Mouse (Mus musculus) hindbrain, embryonic 11.5 days (tissue): Measurements from ENCODE around the gene Gm49384. TPM values are rescaled to one million over a fixed set of nuclear protein-coding genes. Genes with fewer than 3 reads are reported as not detected.

ENCODE experiments used
- ATAC-seq: fragments of 200-750 bp; cut with Nextera tagmentation; 2 replicates; pipeline ENCODE4 v1.8.0; 2017; ENCODE audit warnings: mild to moderate bottlenecking, moderate TSS enrichment, moderate library complexity; ENCODE audit not compliant: low FRiP score
- DNase-seq: peaks from one replicate; pipeline ENCODE4 v3.0.0-alpha.2; 2015; ENCODE audit warnings: low spot score
- H3K27ac ChIP-seq: fragments of 300-500 bp; sonication (generic); 2 replicates; pipeline ENCODE4 v1.5.1; 2014; ENCODE audit warnings: mild to moderate bottlenecking, low read depth, low read length
- H3K27me3 ChIP-seq: fragments of 300-500 bp; sonication (generic); 2 replicates; pipeline ENCODE4 v1.6.1; 2014; ENCODE audit warnings: mild to moderate bottlenecking, low read length, moderate library complexity, mixed read lengths; ENCODE audit not compliant: control insufficient read depth, insufficient read depth
- H3K36me3 ChIP-seq: fragments of 300-500 bp; sonication (generic); 2 replicates; pipeline ENCODE4 v1.6.1; 2014; ENCODE audit warnings: mild to moderate bottlenecking, low read length, moderate library complexity, mixed read lengths; ENCODE audit not compliant: control insufficient read depth, insufficient read depth
- H3K4me1 ChIP-seq: fragments of 300-500 bp; sonication (generic); replicated peaks from 2 replicates; pipeline ENCODE4 v1.6.1; 2014; ENCODE audit warnings: low read length, mixed read lengths; ENCODE audit not compliant: control insufficient read depth, insufficient read depth
- H3K4me2 ChIP-seq: fragments of 300-500 bp; sonication (generic); replicated peaks from 2 replicates; pipeline ENCODE4 v1.6.1; 2014; ENCODE audit warnings: mild to moderate bottlenecking, low read depth, low read length
- H3K4me3 ChIP-seq: fragments of 300-500 bp; sonication (generic); 2 replicates; pipeline ENCODE4 v1.5.1; 2014; ENCODE audit warnings: low read depth, low read length
- H3K9ac ChIP-seq: fragments of 300-500 bp; sonication (generic); 2 replicates; pipeline ENCODE4 v1.6.1; 2014; ENCODE audit warnings: low read depth, low read length
- H3K9me3 ChIP-seq: fragments of 300-500 bp; sonication (generic); 2 replicates; pipeline ENCODE4 v1.6.1; 2016; ENCODE audit warnings: low read length; ENCODE audit not compliant: control insufficient read depth
- WGBS: fragments of 180-500 bp; shearing (Covaris S2); extraction: QIAGEN DNeasy Blood & Tissue Kit; methylation state at CpG from one replicate; pipeline ENCODE4 v1.1.7; 2014; 5-methylcytosine and 5-hydroxymethylcytosine counted together
- polyA plus RNA-seq: library from polyadenylated mRNA; unstranded; fragments of >200 nt; fragmentation: Nextera tagmentation; extraction: Ambion mirVana; gene quantifications from 2 replicates; pipeline ENCODE4 v1.2.1, GENCODE M21; 2014

Gm49384 gene
- polyA plus RNA-seq, 1 experiment from 2014 or later: 36.2 TPM

DNA sequence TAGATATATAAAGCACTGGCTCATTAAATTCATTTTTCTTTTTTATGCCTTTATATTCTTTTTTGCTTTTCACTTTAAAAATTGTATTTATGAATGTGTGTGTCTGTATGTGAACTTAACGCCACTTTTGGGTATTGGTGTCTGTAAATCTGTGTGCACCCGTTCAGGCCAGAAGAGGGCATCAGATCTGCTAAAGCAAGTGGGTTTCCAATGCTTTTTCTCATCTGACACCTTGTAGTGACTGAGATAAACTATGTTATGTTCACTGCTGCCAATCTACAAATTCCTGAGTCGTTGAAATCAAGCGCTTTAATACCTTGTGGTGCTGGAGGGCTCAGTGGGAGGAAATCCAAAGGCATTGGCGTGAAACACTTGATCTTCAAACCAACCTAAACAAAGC, 7.0 kb upstream of the Gm49384 start:
- DNase-seq (peak; percentile 17), ATAC-seq (no peak)
- H3K4me1 ChIP-seq: no peaks in the 10 kb centered on the region
- no peak overlapping the region for H3K4me2 ChIP-seq
- H3K9ac ChIP-seq: no peak overlapping the region
- no peak overlapping the region for H3K4me3 ChIP-seq
- no peak overlapping the region for H3K27ac ChIP-seq
- no peaks in the 10 kb centered on the region for H3K27me3 ChIP-seq
- 93% methylated on average over 5 of the region's 5 CpGs for WGBS
- H3K9me3 ChIP-seq: no peaks in the 10 kb centered on the region
- H3K36me3 ChIP-seq: no peaks in the 10 kb centered on the region

DNA sequence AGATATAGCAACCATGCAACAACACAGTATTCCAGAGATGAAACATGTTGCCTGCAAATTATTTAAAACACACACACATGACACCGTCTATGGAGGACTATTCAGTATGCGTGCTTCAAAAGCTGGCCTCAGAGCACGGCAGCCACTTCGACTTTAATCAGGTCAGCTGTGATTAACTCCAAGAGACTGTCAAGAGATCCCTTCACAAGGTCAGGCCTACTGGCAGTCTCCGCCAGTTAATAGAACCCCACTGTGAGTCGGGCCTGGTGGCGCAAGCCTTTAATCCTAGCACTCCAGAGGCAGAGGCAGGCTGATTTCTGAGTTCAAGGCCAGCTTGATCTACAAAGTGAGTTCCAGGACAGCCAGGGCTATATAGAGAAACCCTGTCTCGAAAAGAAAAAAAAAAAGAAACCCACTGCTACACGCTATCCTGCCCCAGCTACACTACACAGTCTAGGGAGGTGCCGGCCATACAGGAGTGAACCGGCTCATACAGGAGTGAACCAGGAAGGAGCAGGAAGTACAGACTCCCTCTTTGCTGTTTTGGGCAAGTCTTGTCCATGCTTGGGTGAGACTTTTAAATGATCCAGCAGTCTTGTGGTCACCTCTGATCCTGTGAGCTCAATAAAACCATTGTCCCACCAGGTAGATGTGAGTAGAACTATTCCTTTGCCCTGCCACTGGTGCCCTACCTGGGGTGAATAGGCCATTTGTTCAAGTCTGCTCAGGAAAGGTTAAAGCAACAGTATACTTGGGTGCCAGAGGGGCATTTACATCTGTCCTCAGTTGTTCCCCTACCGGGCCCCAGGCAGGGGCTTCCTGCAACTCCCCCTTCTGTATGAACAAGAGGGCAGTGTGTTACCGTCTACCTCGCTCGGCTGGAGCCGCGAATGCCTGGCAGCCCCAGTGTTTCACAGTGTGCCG, 6.3 kb upstream of the Gm49384 start:
- Histone ChIP-seq H3K36me3 (no peaks in the 10 kb centered on the region), H3K4me1 (no peaks in the 10 kb centered on the region), H3K9ac (no peak overlapping the region), H3K27ac (no peak overlapping the region), H3K4me3 (no peak overlapping the region), H3K4me2 (no peak overlapping the region), H3K27me3 (no peaks in the 10 kb centered on the region), H3K9me3 (no peaks in the 10 kb centered on the region)
- WGBS: 89% methylated on average over 18 of the region's 18 CpGs
- DNase-seq (no peak), ATAC-seq (no peak)

DNA sequence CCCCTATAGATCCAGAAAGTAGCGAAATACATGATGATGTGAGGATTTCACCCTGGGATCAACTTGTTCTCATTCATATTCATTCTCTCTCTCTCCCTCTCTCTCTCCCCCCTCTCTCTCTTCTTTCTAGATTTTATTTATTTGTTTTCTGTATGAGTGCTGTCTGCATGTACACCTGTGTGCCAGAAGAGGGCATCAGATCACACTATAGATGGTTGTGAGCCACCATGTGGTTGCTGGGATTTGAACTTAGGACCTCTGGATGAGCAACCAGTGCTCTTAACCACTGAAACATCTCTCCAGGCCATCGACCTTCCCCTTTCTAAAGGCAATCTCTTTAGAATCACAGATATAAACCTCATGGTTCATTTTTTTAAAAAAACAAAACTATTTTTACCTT, 4.5 kb upstream of the Gm49384 start:
- Histone ChIP-seq H3K27me3 (no peaks in the 10 kb centered on the region), H3K36me3 (no peaks in the 10 kb centered on the region), H3K9me3 (no peaks in the 10 kb centered on the region), H3K4me1 (no peaks in the 10 kb centered on the region), H3K27ac (no peak overlapping the region), H3K4me2 (no peak overlapping the region), H3K4me3 (no peak overlapping the region), H3K9ac (no peak overlapping the region)
- ATAC-seq (no peak), DNase-seq (no peak)
- 87% methylated on average over 2 of the region's 2 CpGs for WGBS

DNA sequence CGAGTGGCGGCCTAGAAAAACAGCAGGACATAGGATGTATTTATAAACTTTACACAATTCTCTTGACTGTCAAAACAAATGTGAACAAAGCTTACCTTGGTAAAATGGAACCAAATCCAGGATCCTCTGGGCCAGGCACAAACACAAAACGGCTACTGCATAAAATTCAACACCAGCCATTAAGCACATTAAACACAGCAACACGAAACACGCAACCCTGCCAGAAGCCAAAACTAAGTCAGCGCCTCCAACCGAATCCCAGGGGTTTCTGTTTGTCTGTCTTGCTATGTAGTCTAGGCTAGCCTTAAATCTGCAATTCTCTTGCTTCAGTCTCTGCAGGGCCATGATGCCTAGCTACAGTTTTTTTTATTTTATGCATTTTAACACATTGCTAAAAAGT, 3.9 kb upstream of the Gm49384 start:
- WGBS: 94% methylated on average over 7 of the region's 7 CpGs
- Histone ChIP-seq H3K27ac (no peak overlapping the region), H3K9ac (no peak overlapping the region), H3K4me1 (no peaks in the 10 kb centered on the region), H3K36me3 (no peaks in the 10 kb centered on the region), H3K27me3 (no peaks in the 10 kb centered on the region), H3K9me3 (no peaks in the 10 kb centered on the region), H3K4me3 (no peak overlapping the region), H3K4me2 (no peak overlapping the region)
- DNase-seq (no peak), ATAC-seq (no peak)

DNA sequence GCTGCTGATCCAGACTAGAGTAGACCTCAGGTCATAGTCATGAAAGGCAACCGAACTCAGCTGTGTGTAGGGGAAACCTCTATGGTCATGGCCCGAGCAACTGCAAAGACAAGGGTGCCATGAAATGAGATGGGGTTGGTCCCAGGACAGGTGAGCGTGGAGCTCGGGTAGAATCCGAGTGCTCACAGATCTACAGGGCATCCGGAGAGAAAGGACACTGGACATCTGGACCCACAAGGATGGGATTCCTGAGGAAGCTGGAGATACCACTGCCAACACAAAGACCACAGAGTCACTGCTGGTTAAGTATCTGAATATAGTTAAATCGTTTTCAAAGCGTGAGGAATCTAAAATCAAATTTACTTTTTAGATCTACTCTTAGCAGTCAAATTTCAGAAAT, 3.3 kb upstream of the Gm49384 start:
- no peaks in the 10 kb centered on the region for H3K36me3 ChIP-seq
- ATAC-seq (no peak), DNase-seq (no peak)
- no peak overlapping the region for H3K4me3 ChIP-seq
- H3K9me3 ChIP-seq: no peaks in the 10 kb centered on the region
- no peak overlapping the region for H3K4me2 ChIP-seq
- no peaks in the 10 kb centered on the region for H3K4me1 ChIP-seq
- WGBS: 94% methylated on average over 8 of the region's 8 CpGs
- no peaks in the 10 kb centered on the region for H3K27me3 ChIP-seq
- H3K27ac ChIP-seq: no peak overlapping the region
- H3K9ac ChIP-seq: no peak overlapping the region

DNA sequence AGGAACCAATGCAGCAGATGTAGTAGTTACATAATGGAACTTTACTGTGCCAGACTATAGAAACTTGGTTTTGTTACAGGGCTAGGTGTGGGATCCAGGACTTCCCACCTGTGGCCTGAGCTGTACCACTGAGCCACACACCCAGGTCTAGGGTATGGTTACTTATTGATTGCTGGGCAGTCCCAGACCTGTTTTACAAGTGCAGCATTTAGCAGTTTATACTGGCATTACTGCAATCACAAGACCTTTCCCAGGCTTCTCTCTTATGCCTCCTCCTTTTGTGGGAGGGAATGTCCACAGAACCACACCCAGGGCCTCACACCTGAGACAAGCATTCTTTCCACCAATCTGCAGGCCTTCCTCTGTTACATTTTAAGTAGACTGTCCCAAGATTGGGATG, 5.1 kb downstream of the Gm49384 start:
- Histone ChIP-seq H3K9me3 (no peaks in the 10 kb centered on the region), H3K4me1 (0 out of 2 replicates have a peak, but pooled peaks cover 2% of the 10 kb centered on the region), H3K36me3 (no peaks in the 10 kb centered on the region; the same call in 1 of the 2 replicates), H3K4me2 (no peak overlapping the region), H3K4me3 (no peak overlapping the region), H3K9ac (no peak overlapping the region), H3K27ac (no peak overlapping the region), H3K27me3 (no peaks in the 10 kb centered on the region)
- ATAC-seq (no peak), DNase-seq (no peak)

DNA sequence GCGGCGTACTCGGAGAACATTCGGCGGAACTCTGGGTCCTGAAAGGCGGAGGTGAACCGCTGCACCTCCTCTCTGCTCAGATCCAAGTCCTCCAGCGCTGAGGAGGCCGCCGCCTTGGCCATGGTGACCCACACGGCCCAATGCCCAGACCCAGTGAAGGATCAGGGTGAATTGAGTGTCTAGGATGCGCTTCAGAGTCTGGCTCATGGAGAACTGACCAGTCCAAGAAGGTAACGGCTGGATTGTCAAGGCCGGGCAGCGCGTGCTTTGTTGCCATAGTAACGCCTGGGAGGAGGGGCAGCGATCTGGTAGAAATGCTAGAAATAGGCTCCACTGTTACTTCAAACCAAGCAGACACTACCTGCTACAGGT, 5.9 kb downstream of the Gm49384 start, which contains the start of gene Dnaaf2:
Dnaaf2 (minus strand) TSS at position 266 of the 372 bp plus-strand sequence.
- ATAC-seq (peak; percentile 60), DNase-seq (peak; percentile 84)
- Histone ChIP-seq H3K36me3 (no peaks in the 10 kb centered on the region; the same call in 1 of the 2 replicates), H3K27me3 (no peaks in the 10 kb centered on the region), H3K4me2 (peak within 1 kb of the TSS; percentile 98), H3K27ac (peak within 1 kb of the TSS; percentile 89), H3K4me1 (0 out of 2 replicates have a peak, but pooled peaks cover 2% of the 10 kb centered on the region), H3K9me3 (no peaks in the 10 kb centered on the region), H3K9ac (peak within 1 kb of the TSS; percentile 88), H3K4me3 (peak within 1 kb of the TSS; percentile 94)
- under 1% methylated on average over 18 of the region's 18 CpGs for WGBS

DNA sequence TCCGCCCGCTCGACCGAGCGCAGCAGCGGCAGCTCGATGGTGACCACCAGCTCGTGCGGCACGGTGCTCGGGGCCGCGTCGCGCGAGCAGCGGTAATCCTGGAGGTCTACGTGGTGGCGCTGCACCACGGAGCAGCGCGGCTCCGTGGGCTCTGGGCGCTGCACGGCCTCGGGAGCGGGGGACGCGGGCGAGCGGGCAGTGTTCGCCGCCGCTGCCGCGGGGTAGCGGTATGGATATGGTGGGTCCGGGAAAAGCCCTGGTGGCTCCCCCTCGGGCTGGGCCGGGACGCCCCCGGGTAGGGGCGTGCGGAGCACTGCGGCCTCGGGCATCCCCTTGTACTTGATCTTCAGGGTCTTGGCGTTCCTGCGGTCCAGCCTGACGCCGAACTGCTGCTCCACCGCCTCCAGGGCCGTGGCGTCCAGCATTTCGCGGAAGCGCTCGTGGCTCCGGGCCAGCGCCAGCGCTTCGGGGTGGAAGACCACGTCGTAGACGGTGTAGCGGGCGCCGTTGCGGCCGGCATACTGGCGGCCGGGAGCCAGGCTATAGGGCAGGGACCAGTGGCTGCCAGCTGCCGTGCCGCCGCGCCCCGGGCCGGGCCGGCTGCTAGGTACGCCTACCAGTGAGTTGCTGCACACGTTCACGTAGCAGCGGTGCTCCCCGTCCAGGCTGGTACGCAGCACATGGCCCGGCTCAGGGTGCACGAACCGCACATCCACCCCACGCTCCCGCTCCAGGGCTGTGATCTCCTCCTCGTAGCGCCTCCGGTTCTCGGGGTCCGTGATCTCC, 6.5 kb downstream of the Gm49384 start:
- H3K27ac ChIP-seq: peak overlapping the region; percentile 89
- no peaks in the 10 kb centered on the region for H3K9me3 ChIP-seq
- H3K4me2 ChIP-seq: peak overlapping the region; percentile 98
- H3K4me1 ChIP-seq: 0 out of 2 replicates have a peak, but pooled peaks cover 2% of the 10 kb centered on the region
- ATAC-seq: peak; percentile 80
- H3K27me3 ChIP-seq: no peaks in the 10 kb centered on the region
- under 1% methylated on average over 90 of the region's 94 CpGs for WGBS
- peak; percentile 67 for DNase-seq
- H3K36me3 ChIP-seq: no peaks in the 10 kb centered on the region; the same call in 1 of the 2 replicates
- H3K9ac ChIP-seq: peak overlapping the region; percentile 88
- H3K4me3 ChIP-seq: peak overlapping the region; percentile 94
